Mouse (Mus musculus) left cerebral cortex, postnatal 10 days (tissue): ENCODE results near the gene Fcrl6. TPM values are rescaled to one million over a fixed set of nuclear protein-coding genes. Genes with fewer than 3 reads are reported as not detected.

Source experiments
- DNase-seq, 2 experiments: peaks; one replicate each; pipeline ENCODE4 v3.0.0; 2021 to 2022; ENCODE audit warnings: low spot score in 2 of 2, mixed read lengths in 1 of 2; ENCODE audit errors: extremely low spot score in 1 of 2
- intact Hi-C: fragments of 180-260 bp; cut with DNase I; formaldehyde crosslinking; loops from one replicate; pipeline ENCODE4 v1.15.1; 2025
- total RNA-seq, 2 experiments: library from RNA; stranded (reverse); gene quantifications; 2 replicates each; pipeline ENCODE4 v1.2.3; 2021

Fcrl6 gene
- total RNA-seq, result not detected

DNA sequence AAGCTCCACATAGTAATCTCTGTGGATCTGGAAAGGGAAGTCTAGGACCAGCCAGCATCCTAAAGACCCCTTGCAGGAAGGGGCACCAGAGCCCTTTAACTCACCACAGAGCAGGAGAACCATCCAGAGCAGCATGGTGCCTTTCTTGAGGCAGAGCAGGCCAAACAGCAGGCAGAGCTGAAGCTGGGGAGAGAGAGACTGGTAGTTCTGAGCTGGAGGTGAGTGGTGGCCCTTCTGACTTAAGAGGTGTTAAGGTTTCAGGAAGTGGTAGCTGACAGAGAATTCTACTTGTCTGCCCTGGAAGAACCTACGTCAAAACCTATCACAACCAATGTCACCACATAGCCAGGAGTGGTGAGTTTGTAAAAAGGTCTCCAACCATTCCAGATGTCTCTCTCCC lies at the start of gene Fcrl6:
Fcrl6 (minus strand) TSS at position 226 of the 400 bp plus-strand sequence.
- intact Hi-C loops, result no loop called here
- no peak for DNase-seq

GRCm38 (mm10) chr1:172651288-172651987 lies 49.1 kb upstream of the Fcrl6 start:
- DNase-seq, result no peak
- intact Hi-C loops, result no loop called here

DNA sequence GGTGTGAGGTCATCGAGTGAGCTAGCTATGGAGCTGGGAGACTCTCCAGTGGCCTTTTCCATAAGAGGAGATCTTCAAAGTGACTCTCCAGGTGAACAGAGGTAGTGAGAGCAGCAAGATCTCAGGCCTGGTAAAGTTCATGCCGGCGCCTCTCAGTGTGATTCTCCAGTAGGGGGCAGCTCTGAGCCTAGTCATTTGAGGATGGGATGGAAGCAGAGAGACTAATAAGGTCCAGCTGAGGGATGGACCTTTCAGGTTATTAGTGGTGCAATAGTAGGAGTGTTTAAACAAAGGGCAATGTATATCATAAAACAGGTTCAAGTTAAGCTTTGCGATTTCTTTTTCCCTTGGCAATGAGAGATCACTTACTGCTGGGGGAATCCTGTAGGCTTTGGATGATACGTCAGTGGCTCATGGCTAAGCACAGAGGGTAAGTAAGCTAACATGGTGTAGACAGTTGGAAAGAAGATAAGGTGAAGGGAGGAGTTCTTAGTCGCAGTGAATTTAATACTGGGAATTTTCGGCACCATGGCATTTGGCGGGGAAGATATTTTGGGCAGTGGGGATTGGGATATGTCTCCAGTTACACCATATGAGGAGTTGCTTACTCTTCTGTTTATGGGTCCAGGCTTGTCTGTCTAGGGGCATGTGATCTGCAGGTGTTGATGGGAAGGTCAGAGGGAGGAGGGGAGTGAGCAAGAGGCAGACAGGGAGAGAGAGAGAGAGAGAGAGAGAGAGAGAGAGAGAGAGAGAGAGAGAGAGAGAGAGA lies 48.4 kb upstream of the Fcrl6 start:
- intact Hi-C loops, result no loop called here
- DNase-seq, result peak in 1 of 2 experiments; percentile 27

- intact Hi-C loops, result no loop called here
- DNase-seq, result no peak
Observed at GRCm38 (mm10) chr1:172649396-172649795, 47.0 kb upstream of the Fcrl6 start.

- intact Hi-C loops, result no loop called here
- DNase-seq, result no peak
Observed at GRCm38 (mm10) chr1:172647236-172647635, 44.9 kb upstream of the Fcrl6 start.

- intact Hi-C loops, result loop anchor here (5.0 kb wide), 1 partner anchor 739 kb away; no protein-coding TSS in a partner anchor
- peak in 1 of 2 experiments; percentile 55 for DNase-seq
Observed at GRCm38 (mm10) chr1:172638781-172639180, 36.4 kb upstream of the Fcrl6 start.

DNA sequence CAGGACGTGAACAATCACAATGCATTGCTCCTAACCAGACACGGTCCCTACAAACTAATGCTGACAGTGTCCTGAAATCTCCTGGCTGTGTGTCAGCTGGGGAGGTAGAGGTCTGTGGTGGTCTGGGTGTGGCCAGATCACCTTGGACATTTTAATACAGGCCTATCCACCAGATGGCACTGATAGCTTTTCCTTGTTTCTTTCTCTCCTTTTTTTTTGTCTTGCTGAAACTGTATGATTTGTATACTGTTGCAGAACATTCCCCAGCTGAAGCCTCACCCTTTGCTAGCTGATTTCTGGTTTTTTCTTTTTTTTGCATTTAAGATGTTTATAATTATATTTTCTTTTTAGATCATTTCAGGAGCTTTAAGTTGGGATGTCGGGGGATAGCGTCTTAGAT lies 35.5 kb upstream of the Fcrl6 start:
- intact Hi-C loops, result loop anchor here (5.0 kb wide), 1 partner anchor 740 kb away; no protein-coding TSS in a partner anchor
- DNase-seq, result no peak

DNA sequence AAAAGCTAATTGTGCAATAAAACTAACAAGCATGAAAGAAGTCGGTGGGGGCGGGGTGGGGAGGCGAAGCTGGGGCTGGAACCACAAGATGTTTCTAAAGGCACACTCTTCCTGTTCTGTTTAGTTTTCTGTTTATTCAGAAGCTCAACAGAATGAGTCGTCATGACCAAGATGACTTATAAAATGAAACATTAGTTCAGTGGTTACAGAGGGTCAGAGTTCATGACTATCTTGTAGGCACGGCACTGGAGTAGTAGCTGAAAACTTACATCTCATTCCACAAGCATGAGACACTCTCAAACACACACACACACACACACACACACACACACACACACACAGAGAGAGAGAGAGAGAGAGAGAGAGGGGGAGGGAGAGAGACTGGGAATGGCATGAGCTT lies 33.9 kb upstream of the Fcrl6 start:
- DNase-seq, result no peak

DNA sequence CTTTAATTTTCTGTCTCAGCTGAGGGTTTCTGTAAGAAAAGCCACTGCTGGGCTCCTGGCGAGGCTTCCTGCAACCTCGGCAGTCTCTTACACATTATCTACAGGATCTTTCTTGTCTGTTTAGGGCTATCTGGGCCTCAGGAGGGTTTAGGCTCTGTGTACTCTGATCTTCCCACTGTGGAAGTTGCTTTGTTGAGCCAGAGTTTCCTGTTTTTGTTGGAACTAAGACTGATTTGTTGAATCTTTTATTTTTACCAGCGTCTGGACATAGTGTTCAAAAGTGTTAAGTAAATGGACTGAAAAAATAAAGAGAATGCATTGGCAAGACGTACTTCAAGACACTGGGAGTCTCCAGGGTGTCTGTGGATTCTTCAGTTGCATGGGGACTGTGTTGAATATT lies 32.9 kb upstream of the Fcrl6 start:
- DNase-seq, result peak in 1 of 2 experiments; percentile 26
- intact Hi-C loops, result loop anchor here (5.0 kb wide), 1 partner anchor 742 kb away; no protein-coding TSS in a partner anchor

More for the DNA sequence above, 33.9 kb upstream of the Fcrl6 start:
- intact Hi-C loops, result loop anchor here (5.0 kb wide), 1 partner anchor 741 kb away; no protein-coding TSS in a partner anchor

- intact Hi-C loops, result loop anchor here (5.0 kb wide), 1 partner anchor 763 kb away; no protein-coding TSS in a partner anchor
- DNase-seq, result no peak
Observed at GRCm38 (mm10) chr1:172634136-172634535, 31.8 kb upstream of the Fcrl6 start.

- peak; percentile 91 to 98 for DNase-seq
- intact Hi-C loops, result loop anchor here (1.0 to 5.0 kb wide), 3 partner anchors 104 to 765 kb away; no protein-coding TSS in a partner anchor
Observed at GRCm38 (mm10) chr1:172632451-172633326, 30.3 kb upstream of the Fcrl6 start, which contains the start of gene Dusp23. Dusp23 (minus strand) TSS chr1:172632962.

DNA sequence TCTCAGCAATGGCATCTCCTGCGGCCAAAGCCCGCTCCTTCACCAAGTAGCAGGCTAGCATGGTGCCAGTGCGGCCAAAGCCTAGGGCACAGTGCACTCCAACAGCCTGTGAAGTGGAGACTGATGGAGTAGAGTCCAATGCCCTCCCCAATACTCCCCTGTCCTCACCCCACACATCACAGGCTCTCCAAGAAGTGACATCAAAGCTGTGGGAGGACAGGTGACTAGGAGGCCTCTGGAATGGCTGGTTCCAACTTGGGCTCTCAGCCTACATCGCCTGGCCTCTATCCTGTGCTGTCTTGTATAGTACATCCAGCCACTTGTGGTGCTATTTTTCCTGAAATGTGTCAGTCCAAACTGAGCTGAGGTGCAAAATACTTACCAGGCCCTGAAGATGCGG lies 29.4 kb upstream of the Fcrl6 start:
- DNase-seq, result peak in 1 of 2 experiments; percentile 27
- intact Hi-C loops, result loop anchor here (2.0 to 5.0 kb wide), 2 partner anchors 103 to 766 kb away; no protein-coding TSS in a partner anchor

DNA sequence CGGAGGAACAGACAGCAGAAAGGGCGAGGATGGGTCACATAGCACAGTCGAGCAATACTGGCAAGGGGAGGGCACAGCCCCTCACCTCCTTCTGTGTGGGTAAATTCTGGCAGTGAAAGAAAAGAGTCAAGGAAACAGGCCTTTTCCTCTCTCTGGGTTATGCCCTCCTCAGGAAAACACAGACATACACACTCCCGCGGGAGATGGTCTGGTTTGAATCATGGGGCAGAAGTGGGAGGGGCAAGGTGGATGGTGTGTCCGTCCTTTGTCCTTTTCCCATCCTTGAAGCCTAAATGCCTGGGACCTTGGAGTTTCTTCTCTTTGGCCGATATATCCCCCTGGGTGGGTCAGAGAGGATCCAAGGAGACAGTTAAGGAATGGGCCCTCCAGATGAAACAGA lies 27.5 kb upstream of the Fcrl6 start:
- intact Hi-C loops, result loop anchor here (5.0 kb wide), 1 partner anchor 767 kb away; no protein-coding TSS in a partner anchor
- no peak for DNase-seq

DNA sequence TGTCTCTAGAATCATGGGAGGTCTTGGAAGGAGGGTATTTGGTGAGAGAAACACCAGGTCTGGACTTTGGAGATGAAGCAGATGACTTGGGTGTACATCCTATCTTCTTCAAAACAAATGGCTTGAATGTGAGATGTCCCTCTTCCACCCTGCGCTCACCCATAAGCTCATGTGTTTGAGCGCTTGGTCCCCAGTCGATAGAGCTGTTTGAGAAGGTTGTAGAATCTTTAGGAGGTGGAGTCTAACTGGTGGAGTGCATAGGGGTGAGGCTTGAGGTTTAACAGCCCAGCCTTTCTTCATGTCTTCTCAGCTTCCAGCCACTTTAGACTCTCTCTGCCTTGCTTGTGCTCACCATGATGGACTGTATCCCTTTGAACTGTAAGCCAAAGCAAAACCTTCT lies 24.0 kb upstream of the Fcrl6 start:
- intact Hi-C loops, result no loop called here
- DNase-seq, result no peak

DNA sequence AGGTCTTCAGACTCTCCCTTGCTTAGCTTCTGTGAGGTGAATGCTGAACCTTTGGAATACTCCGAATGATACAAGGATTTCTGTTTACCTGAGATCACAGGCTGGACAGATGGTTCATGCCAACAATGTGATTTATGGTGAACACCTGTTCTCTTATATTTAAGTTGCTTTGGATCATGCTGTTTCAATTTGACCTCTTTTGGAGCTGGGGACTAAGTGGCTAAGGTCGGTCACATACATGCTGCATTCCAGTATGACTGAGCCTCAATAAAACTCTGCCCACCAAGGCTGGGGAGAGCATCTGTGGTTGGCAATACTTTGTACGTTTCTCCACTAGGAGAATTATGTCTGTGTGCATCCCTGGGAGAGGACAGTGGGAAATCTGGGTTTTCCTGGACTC lies 21.7 kb upstream of the Fcrl6 start:
- intact Hi-C loops, result no loop called here
- no peak for DNase-seq

GRCm38 (mm10) chr1:172623599-172623998 lies 21.2 kb upstream of the Fcrl6 start:
- intact Hi-C loops, result no loop called here
- DNase-seq, result no peak

DNA sequence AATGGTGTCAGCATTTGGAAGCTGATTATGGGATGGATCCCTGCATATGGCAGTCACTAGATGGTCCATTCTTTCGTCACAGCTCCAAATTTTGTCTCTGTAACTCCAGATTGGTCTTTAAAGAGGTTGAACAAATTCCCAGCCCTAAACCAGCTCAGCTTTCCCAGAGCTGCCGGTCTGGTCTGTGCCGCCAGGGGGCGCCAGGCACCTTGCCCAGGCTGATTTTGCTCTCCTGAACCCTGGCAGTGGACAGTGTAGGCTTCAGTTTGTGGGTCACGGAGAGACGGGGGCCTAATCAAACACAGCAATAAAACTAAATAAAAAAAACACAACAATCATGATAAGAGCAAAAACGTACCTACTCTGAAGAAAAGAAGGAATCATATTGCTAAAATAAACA lies 16.9 kb upstream of the Fcrl6 start:
- DNase-seq, result peak in 1 of 2 experiments; percentile 60
- intact Hi-C loops, result no loop called here

DNA sequence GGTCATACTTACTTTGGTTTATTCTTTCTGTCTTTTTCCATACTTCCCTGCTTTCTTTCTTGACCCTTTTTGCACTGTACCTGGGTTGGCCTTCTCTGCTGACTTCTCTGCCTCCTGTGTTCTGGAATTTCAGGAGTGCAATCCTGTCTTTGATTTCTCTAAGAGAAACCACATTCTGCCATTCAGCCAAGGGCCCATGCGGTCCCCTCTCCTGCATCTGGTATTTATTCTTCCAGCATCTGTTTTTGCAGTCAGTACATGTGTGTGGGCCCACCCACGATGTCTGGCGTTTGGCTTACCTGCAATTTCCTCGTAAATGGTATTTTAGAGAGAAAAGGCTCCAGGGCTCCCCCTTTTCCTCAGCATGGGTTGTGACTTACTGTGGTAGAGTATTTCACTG lies 15.8 kb upstream of the Fcrl6 start:
- intact Hi-C loops, result no loop called here
- no peak for DNase-seq
